Mouse (Mus musculus): Measurements from ENCODE around the gene Jmjd4. TPM values are rescaled to one million over a fixed set of nuclear protein-coding genes. Genes with fewer than 3 reads are reported as not detected.

The Jmjd4 gene
- polyA plus RNA-seq, 1 experiment from 2014 or later, result 13.0 TPM

DNA sequence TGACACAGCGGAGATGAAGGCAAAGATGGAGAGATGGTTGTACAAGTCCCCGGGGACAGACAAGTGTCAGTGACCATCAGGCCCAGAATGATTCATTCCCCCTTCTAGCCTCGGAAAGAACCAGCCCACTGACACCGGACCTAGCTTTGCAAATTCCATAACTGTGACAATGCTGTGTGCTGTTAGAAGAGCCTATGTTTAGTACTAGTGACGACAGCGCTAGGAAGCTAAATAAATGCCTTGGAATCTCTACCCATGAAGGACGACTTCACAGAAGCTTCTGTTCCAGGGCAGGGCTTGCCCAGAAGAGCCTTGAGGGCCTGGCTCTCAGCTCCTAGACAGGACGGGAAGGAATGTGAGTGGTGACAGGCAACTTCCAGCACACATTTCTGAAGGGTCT lies 36.4 kb downstream of the Jmjd4 start:
- 90% methylated on average over 8 of the region's 8 CpGs for WGBS
- Histone ChIP-seq H3K9me3 (ENCODE audit: control insufficient read depth, low read length) (no peaks in the 10 kb centered on the region), H3K36me3 (ENCODE audit: control insufficient read depth, insufficient read depth, low read length) (peaks cover 3% of the 10 kb centered on the region), H3K4me2 (replicated peaks; ENCODE audit: low read depth, low read length) (no peak overlapping the region), H3K9ac (ENCODE audit: low read depth, low read length) (no peak overlapping the region), H3K4me3 (ENCODE audit: low read depth, low read length) (no peak overlapping the region), H3K4me1 (replicated peaks; ENCODE audit: control insufficient read depth, insufficient read depth, low read length) (no peaks in the 10 kb centered on the region), H3K27me3 (ENCODE audit: control insufficient read depth, insufficient read depth, low read length) (no peaks in the 10 kb centered on the region), H3K27ac (ENCODE audit: low read depth, low read length) (no peak overlapping the region)
- DNase-seq (ENCODE audit: low spot score) (no peak), ATAC-seq (ENCODE audit: low FRiP score) (no peak)

DNA sequence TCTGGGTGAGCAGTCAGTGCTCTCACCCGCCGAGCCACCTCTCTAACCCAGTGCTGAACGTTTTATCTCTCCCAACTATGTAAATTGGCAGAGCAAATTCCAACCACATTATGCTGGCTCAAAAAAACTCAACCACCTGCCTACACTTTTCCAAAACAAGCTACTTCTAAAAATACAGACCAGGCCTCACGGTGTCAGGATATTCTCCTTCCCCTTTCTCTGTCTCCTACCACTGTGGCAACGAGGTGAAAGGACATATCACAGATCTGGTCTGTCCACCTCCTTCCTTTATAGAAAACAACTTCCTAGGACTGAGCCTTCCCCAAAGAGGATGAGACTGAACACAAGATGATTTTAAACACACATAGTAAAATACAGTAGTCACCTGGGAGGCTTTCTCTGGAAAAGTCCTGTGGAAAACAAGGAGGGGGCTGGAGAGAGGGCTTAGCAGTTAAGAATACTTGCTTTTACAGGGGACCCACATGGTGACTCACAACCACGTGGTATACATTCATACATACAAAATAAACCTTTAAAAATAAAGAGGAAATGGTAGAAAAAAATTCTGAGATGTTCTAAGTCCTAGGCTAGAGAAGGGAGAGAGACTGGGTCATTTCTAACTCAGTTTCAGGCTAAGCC lies 46.9 kb downstream of the Jmjd4 start:
- 91% methylated on average over 6 of the region's 6 CpGs for WGBS
- H3K4me2 ChIP-seq (replicated peaks; ENCODE audit: low read depth, low read length), result no peak overlapping the region
- H3K27ac ChIP-seq (ENCODE audit: low read depth, low read length), result no peak overlapping the region
- no peak overlapping the region for H3K4me3 ChIP-seq (ENCODE audit: low read depth, low read length)
- H3K9ac ChIP-seq (ENCODE audit: low read depth, low read length), result no peak overlapping the region
- no peaks in the 10 kb centered on the region for H3K4me1 ChIP-seq (replicated peaks; ENCODE audit: control insufficient read depth, insufficient read depth, low read length)
- DNase-seq (ENCODE audit: low spot score), result no peak
- no peaks in the 10 kb centered on the region for H3K27me3 ChIP-seq (ENCODE audit: control insufficient read depth, insufficient read depth, low read length)
- H3K9me3 ChIP-seq (ENCODE audit: control insufficient read depth, low read length), result no peaks in the 10 kb centered on the region
- peaks cover 27% of the 10 kb centered on the region for H3K36me3 ChIP-seq (ENCODE audit: control insufficient read depth, insufficient read depth, low read length)
- no peak for ATAC-seq (ENCODE audit: low FRiP score)

DNA sequence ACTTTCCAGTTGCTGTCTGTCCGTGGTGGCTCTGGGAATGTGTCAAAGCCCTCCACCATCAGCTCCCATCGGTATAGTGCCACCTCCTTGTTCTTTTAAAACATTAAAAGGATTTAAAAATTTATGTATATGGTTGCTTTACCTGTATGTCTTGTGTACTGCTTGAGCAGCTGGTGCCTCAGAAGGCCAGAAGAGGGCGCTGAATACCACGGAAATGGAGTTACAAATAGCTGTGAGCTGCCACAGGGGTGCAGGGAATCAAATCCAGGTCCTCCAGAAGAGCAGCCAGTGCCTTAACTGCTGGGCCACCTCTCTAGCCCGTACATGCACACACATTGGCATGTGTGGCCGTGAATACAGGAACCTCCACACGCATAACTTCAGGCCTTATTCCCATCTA lies 47.9 kb downstream of the Jmjd4 start:
- Histone ChIP-seq H3K4me2 (replicated peaks; ENCODE audit: low read depth, low read length) (no peak overlapping the region), H3K9me3 (ENCODE audit: control insufficient read depth, low read length) (no peaks in the 10 kb centered on the region), H3K9ac (ENCODE audit: low read depth, low read length) (no peak overlapping the region), H3K4me3 (ENCODE audit: low read depth, low read length) (no peak overlapping the region), H3K4me1 (replicated peaks; ENCODE audit: control insufficient read depth, insufficient read depth, low read length) (no peaks in the 10 kb centered on the region), H3K27ac (ENCODE audit: low read depth, low read length) (no peak overlapping the region), H3K27me3 (ENCODE audit: control insufficient read depth, insufficient read depth, low read length) (no peaks in the 10 kb centered on the region), H3K36me3 (ENCODE audit: control insufficient read depth, insufficient read depth, low read length) (peaks cover 30% of the 10 kb centered on the region)
- no peak for DNase-seq (ENCODE audit: low spot score)
- no peak for ATAC-seq (ENCODE audit: low FRiP score)
- 90% methylated on average over 7 of the region's 7 CpGs for WGBS

DNA sequence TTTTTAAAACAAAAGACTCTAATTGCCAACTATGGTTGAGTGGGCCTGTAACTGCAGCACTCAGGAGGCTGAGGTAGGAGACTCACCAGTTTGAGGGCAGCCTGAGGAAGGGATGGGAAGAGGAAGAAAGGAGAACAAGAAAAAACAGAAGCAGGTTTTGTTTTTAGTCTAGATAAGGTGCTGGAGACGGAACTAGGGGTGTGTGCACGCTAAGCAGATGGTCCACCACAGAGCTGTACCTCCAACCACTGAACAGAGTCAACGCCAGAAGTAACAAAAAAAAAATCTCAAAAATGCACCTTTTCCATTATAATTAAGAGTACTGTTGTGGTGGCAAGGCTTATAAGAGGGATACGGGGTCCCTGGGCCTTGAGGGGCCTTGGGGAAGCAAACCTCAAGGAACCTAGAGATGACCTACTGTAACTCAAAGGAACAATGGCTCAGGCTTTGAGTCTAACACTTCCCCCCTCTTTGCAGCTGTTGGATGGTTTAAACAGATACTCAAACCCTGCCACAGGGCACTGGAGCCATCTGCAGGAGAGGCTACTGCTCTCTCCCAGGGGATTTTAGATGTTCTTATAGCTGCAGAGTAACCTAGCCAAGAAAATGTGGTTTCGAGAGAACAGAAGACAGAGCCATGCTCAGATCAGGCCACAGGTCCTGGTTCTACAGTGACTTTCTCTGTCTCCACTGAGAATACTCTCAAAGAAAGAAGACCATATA lies 52.3 kb downstream of the Jmjd4 start:
- ATAC-seq (ENCODE audit: low FRiP score) (no peak), DNase-seq (ENCODE audit: low spot score) (no peak)
- Histone ChIP-seq H3K4me3 (ENCODE audit: low read depth, low read length) (no peak overlapping the region), H3K9ac (ENCODE audit: low read depth, low read length) (no peak overlapping the region), H3K4me2 (replicated peaks; ENCODE audit: low read depth, low read length) (no peak overlapping the region), H3K36me3 (ENCODE audit: control insufficient read depth, insufficient read depth, low read length) (peaks cover 26% of the 10 kb centered on the region), H3K27me3 (ENCODE audit: control insufficient read depth, insufficient read depth, low read length) (no peaks in the 10 kb centered on the region), H3K4me1 (replicated peaks; ENCODE audit: control insufficient read depth, insufficient read depth, low read length) (peaks cover 3% of the 10 kb centered on the region), H3K27ac (ENCODE audit: low read depth, low read length) (no peak overlapping the region), H3K9me3 (ENCODE audit: control insufficient read depth, low read length) (no peaks in the 10 kb centered on the region)
- 96% methylated on average over 5 of the region's 5 CpGs for WGBS

DNA sequence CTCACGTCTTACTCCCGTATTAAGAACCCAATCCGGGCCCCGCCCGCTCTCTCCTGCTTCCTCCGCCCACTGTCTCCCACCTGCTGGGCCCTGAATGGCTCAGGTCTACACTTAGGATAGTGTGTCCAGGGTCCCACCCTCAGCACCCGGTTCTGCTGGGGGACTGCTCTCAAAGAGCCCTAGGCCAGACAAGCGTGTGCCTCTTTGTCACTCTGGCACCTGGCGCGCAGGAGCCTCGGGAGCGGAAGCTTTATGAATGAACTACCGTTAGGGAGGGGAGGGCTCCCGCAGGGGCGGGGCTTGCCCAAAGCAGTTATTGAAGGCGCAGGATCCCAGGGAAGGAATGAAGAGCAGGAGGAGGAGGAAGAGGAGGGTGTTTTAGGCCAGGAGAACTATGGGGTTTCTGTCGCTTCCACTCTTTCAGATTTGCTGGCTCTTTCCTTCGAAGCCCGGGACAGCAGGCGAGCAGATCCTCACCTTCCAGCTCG lies 55.5 kb downstream of the Jmjd4 start:
- peak overlapping the region; percentile 86 for H3K4me2 ChIP-seq (replicated peaks; ENCODE audit: low read depth, low read length)
- H3K4me3 ChIP-seq (ENCODE audit: low read depth, low read length), result peak overlapping the region; percentile 78
- H3K9me3 ChIP-seq (ENCODE audit: control insufficient read depth, low read length), result no peaks in the 10 kb centered on the region
- ATAC-seq (ENCODE audit: low FRiP score) (peak; percentile 76), DNase-seq (ENCODE audit: low spot score) (peak; percentile 75)
- H3K36me3 ChIP-seq (ENCODE audit: control insufficient read depth, insufficient read depth, low read length), result peaks cover 9% of the 10 kb centered on the region; the same call in 1 of the 2 replicates
- no peaks in the 10 kb centered on the region for H3K27me3 ChIP-seq (ENCODE audit: control insufficient read depth, insufficient read depth, low read length)
- peak overlapping the region; percentile 86 for H3K9ac ChIP-seq (ENCODE audit: low read depth, low read length)
- H3K27ac ChIP-seq (ENCODE audit: low read depth, low read length), result peak overlapping the region; percentile 82
- 0% methylated on average over 21 of the region's 21 CpGs for WGBS
- H3K4me1 ChIP-seq (replicated peaks; ENCODE audit: control insufficient read depth, insufficient read depth, low read length), result peaks cover 9% of the 10 kb centered on the region

DNA sequence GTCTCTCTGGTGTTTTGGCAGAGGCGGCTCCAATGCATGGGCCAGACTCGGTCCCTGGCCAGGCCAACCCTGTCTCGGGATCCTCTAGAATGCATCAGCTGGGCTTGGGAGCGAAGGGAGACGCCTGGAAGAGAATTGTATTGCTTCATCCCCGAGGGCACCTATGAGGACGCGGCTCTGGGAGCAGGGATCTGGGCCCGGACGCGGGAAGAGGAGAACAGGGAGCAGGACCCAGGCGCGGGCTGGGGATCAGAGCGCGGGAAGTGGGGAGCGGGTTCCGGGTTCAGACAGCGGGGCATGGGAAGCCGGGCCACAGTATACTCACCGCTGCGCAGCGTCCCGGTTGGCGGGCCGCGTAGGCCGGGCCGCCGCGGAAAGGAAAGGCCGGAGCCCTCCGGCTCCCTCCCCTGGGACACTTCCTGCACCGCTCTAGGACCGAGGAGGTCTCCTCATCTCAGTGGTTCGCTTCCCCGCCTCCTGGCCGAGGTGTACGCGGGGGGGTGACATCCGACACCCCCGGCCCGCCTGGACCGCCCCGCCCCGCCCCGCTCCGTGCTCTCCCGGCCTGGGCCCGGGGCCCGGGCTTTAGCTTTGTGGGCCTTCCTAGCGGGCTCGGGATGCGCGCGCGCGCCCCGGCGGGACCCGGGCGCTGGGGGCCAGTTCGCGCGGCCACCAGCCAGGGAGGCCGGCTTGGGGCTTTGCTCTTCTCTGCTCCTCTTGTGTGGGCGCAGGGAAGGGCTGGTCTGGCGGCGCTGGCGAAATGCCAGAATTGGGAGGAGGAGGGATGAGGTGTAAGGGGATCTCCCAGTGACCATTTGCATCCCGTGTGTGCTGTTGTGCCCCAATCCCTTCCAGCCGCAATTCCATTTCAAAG lies 56.2 kb downstream of the Jmjd4 start:
- Histone ChIP-seq H3K4me2 (replicated peaks; ENCODE audit: low read depth, low read length) (peak overlapping the region; percentile 86), H3K36me3 (ENCODE audit: control insufficient read depth, insufficient read depth, low read length) (peaks cover 6% of the 10 kb centered on the region; the same call in 1 of the 2 replicates), H3K4me3 (ENCODE audit: low read depth, low read length) (peak overlapping the region; percentile 78), H3K27ac (ENCODE audit: low read depth, low read length) (peak overlapping the region; percentile 82), H3K4me1 (replicated peaks; ENCODE audit: control insufficient read depth, insufficient read depth, low read length) (peaks cover 9% of the 10 kb centered on the region), H3K9ac (ENCODE audit: low read depth, low read length) (peak overlapping the region; percentile 86), H3K9me3 (ENCODE audit: control insufficient read depth, low read length) (no peaks in the 10 kb centered on the region), H3K27me3 (ENCODE audit: control insufficient read depth, insufficient read depth, low read length) (no peaks in the 10 kb centered on the region)
- ATAC-seq (ENCODE audit: low FRiP score) (peak; percentile 92), DNase-seq (ENCODE audit: low spot score) (peak; percentile 93)
- under 1% methylated on average over 64 of the region's 71 CpGs for WGBS

DNA sequence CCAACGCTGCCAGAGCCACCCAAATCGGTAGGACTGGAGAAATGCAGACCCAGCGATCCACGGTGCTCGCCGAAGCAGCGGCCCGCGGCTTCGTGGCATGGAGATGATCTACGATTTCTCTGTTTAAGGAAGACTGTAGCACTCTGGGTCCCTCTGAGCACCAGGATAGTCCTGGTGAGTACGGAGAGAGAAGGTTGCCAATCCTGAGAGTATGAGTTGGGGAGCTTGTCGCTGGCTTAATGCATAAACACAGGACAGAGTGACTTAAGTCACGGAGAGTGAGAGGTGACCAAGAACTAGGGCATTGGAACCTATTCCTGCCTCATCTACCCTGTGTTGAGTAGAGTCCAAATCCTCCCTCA lies 56.8 kb downstream of the Jmjd4 start:
- ATAC-seq (ENCODE audit: low FRiP score), result peak; percentile 26
- under 1% methylated on average over 14 of the region's 14 CpGs for WGBS
- DNase-seq (ENCODE audit: low spot score), result no peak
- H3K4me3 ChIP-seq (ENCODE audit: low read depth, low read length), result peak overlapping the region; percentile 78
- no peaks in the 10 kb centered on the region for H3K9me3 ChIP-seq (ENCODE audit: control insufficient read depth, low read length)
- peak overlapping the region; percentile 82 for H3K27ac ChIP-seq (ENCODE audit: low read depth, low read length)
- peak overlapping the region; percentile 86 for H3K4me2 ChIP-seq (replicated peaks; ENCODE audit: low read depth, low read length)
- H3K9ac ChIP-seq (ENCODE audit: low read depth, low read length), result peak overlapping the region; percentile 86
- H3K27me3 ChIP-seq (ENCODE audit: control insufficient read depth, insufficient read depth, low read length), result no peaks in the 10 kb centered on the region
- peaks cover 6% of the 10 kb centered on the region; the same call in 1 of the 2 replicates for H3K36me3 ChIP-seq (ENCODE audit: control insufficient read depth, insufficient read depth, low read length)
- peaks cover 9% of the 10 kb centered on the region for H3K4me1 ChIP-seq (replicated peaks; ENCODE audit: control insufficient read depth, insufficient read depth, low read length)
